Mouse (Mus musculus): ENCODE results near the gene Ifi209.
"Not testable (repeated sequence)": the region's sequence is repeated elsewhere in the genome, so short reads cannot be mapped to it uniquely, and the experiment has no call there.

- TF ChIP-seq CTCF (IDR thresholded peaks at IDR 0.05; ENCODE audit: low read depth, low read length); POLR2A (IDR thresholded peaks at IDR 0.05; ENCODE audit: borderline replicate concordance, low read depth, low read length): not testable (repeated sequence)
Measured at GRCm38 (mm10) chr1:173598838-173599494, 31.8 kb upstream of the Ifi209 start, which contains the start of gene Ifi213.
